Mouse (Mus musculus): ENCODE measurements around the gene Zbtb7a. TPM values are rescaled to one million over a fixed set of nuclear protein-coding genes. Genes with fewer than 3 reads are reported as not detected.
A peak's percentile ranks its signal among the peaks of the same experiment; 100 is the strongest.

The Zbtb7a gene
- polyA plus RNA-seq, 1 experiment from 2014 or later = 13.6 TPM

- peaks cover 29% of the 10 kb centered on the region for H3K4me1 ChIP-seq (ENCODE audit: control insufficient read depth, insufficient read depth, low read depth, low read length)
- no peak overlapping the region for H3K27ac ChIP-seq (ENCODE audit: low read depth, low read length)
- H3K27me3 ChIP-seq (replicated peaks; ENCODE audit: control insufficient read depth, insufficient read depth, low read length) = no peaks in the 10 kb centered on the region
- 94% methylated on average over 51 of the region's 52 CpGs for WGBS
- H3K9me3 ChIP-seq (ENCODE audit: control insufficient read depth, low read length) = no peaks in the 10 kb centered on the region
- no peak overlapping the region for H3K4me3 ChIP-seq (ENCODE audit: low read length)
- H3K36me3 ChIP-seq (ENCODE audit: control insufficient read depth, insufficient read depth, low read length) = peaks cover 44% of the 10 kb centered on the region
- ATAC-seq = no peak
- H3K9ac ChIP-seq (ENCODE audit: low read depth, low read length) = no peak overlapping the region
- no peak overlapping the region for H3K4me2 ChIP-seq (ENCODE audit: low read length)
These were observed 8.9 kb downstream of the Zbtb7a start for GRCm38 (mm10) chr10:81143845-81144437.

- Histone ChIP-seq H3K4me3 (ENCODE audit: low read length) (no peak overlapping the region), H3K9me3 (ENCODE audit: control insufficient read depth, low read length) (no peaks in the 10 kb centered on the region), H3K4me1 (ENCODE audit: control insufficient read depth, insufficient read depth, low read depth, low read length) (peaks cover 21% of the 10 kb centered on the region), H3K9ac (ENCODE audit: low read depth, low read length) (no peak overlapping the region), H3K36me3 (ENCODE audit: control insufficient read depth, insufficient read depth, low read length) (peaks cover 48% of the 10 kb centered on the region), H3K27me3 (replicated peaks; ENCODE audit: control insufficient read depth, insufficient read depth, low read length) (no peaks in the 10 kb centered on the region), H3K27ac (ENCODE audit: low read depth, low read length) (no peak overlapping the region), H3K4me2 (ENCODE audit: low read length) (no peak overlapping the region)
- 97% methylated on average over 27 of the region's 27 CpGs for WGBS
- no peak for ATAC-seq
These were observed 9.6 kb downstream of the Zbtb7a start for GRCm38 (mm10) chr10:81144667-81145066.

DNA sequence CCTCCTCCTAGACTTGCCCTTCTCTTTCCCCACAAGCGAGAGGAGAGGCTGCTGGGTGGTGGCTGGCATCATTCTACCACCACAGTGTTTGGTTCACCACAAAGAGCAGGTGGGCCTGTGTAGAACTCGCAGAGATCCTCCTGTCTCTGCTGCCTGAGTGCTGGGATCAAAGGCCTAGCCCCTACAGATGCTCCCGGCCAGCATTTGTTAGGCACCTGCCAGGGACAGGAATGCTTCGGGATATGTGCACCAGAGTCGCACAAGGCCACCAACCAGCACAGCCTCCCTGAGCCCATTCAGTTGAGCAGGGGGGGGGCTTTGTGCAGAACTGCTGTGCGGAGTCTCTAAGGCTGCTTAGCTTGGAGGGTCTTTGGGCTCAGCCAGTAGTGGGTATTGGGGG lies 10.3 kb downstream of the Zbtb7a start:
- H3K4me3 ChIP-seq (ENCODE audit: low read length) = no peak overlapping the region
- H3K36me3 ChIP-seq (ENCODE audit: control insufficient read depth, insufficient read depth, low read length) = peaks cover 53% of the 10 kb centered on the region
- 98% methylated on average over 6 of the region's 6 CpGs for WGBS
- H3K27me3 ChIP-seq (replicated peaks; ENCODE audit: control insufficient read depth, insufficient read depth, low read length) = no peaks in the 10 kb centered on the region
- peaks cover 15% of the 10 kb centered on the region for H3K4me1 ChIP-seq (ENCODE audit: control insufficient read depth, insufficient read depth, low read depth, low read length)
- no peak overlapping the region for H3K9ac ChIP-seq (ENCODE audit: low read depth, low read length)
- no peak overlapping the region for H3K4me2 ChIP-seq (ENCODE audit: low read length)
- H3K9me3 ChIP-seq (ENCODE audit: control insufficient read depth, low read length) = no peaks in the 10 kb centered on the region
- H3K27ac ChIP-seq (ENCODE audit: low read depth, low read length) = no peak overlapping the region
- ATAC-seq = no peak

DNA sequence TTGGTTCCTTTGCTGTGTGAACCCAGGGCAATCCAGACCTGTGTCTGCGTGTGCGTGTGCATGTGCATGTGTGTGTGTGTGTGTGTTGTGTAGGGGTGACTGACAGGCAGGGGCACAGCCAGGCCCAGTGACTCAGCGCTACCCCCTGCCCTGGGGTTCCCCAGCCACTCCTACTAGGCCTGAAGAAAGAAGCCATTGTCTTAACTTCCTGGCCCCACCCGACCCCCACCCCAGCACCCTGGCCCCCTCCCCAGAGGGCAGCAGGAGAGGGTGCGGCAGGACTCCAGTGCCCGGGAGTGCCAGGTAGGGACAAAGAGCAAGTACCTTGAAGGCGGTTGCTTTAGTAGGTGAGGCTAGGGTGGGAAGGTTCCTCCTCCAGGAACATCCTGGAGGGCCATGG lies 10.8 kb downstream of the Zbtb7a start:
- ATAC-seq = no peak
- H3K4me3 ChIP-seq (ENCODE audit: low read length) = no peak overlapping the region
- no peak overlapping the region for H3K9ac ChIP-seq (ENCODE audit: low read depth, low read length)
- no peak overlapping the region for H3K4me2 ChIP-seq (ENCODE audit: low read length)
- peaks cover 56% of the 10 kb centered on the region for H3K36me3 ChIP-seq (ENCODE audit: control insufficient read depth, insufficient read depth, low read length)
- H3K27me3 ChIP-seq (replicated peaks; ENCODE audit: control insufficient read depth, insufficient read depth, low read length) = no peaks in the 10 kb centered on the region
- H3K9me3 ChIP-seq (ENCODE audit: control insufficient read depth, low read length) = no peaks in the 10 kb centered on the region
- WGBS = 86% methylated on average over 7 of the region's 7 CpGs
- H3K4me1 ChIP-seq (ENCODE audit: control insufficient read depth, insufficient read depth, low read depth, low read length) = peaks cover 10% of the 10 kb centered on the region
- no peak overlapping the region for H3K27ac ChIP-seq (ENCODE audit: low read depth, low read length)

DNA sequence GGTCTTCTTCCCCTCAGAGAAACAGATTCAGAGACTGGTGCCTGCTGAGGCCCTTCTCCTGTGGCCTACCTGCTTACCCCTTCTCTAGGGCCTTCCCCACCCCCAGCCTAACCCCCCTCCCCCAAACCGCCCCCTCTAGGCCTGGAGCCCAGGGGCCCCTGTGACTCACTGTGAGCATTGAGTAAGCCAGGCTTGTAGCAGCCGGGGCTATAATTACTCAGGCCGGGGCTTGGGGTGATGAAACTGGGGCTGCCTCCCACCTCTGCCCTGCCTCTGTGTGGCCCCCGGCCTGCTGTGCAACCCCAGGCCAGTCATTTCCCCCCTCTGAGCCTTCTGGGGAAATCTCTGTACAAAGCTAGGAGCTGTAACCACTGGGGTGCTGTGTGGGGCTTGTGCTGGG lies 11.3 kb downstream of the Zbtb7a start:
- no peaks in the 10 kb centered on the region for H3K9me3 ChIP-seq (ENCODE audit: control insufficient read depth, low read length)
- no peak overlapping the region for H3K4me3 ChIP-seq (ENCODE audit: low read length)
- H3K36me3 ChIP-seq (ENCODE audit: control insufficient read depth, insufficient read depth, low read length) = peaks cover 56% of the 10 kb centered on the region
- H3K4me1 ChIP-seq (ENCODE audit: control insufficient read depth, insufficient read depth, low read depth, low read length) = peaks cover 9% of the 10 kb centered on the region
- 89% methylated on average over 4 of the region's 4 CpGs for WGBS
- no peak overlapping the region for H3K27ac ChIP-seq (ENCODE audit: low read depth, low read length)
- no peak for ATAC-seq
- H3K4me2 ChIP-seq (ENCODE audit: low read length) = no peak overlapping the region
- no peaks in the 10 kb centered on the region for H3K27me3 ChIP-seq (replicated peaks; ENCODE audit: control insufficient read depth, insufficient read depth, low read length)
- no peak overlapping the region for H3K9ac ChIP-seq (ENCODE audit: low read depth, low read length)

- WGBS = 70% methylated on average over 6 of the region's 6 CpGs
- Histone ChIP-seq H3K9ac (ENCODE audit: low read depth, low read length) (no peak overlapping the region), H3K27ac (ENCODE audit: low read depth, low read length) (no peak overlapping the region), H3K27me3 (replicated peaks; ENCODE audit: control insufficient read depth, insufficient read depth, low read length) (no peaks in the 10 kb centered on the region), H3K9me3 (ENCODE audit: control insufficient read depth, low read length) (no peaks in the 10 kb centered on the region), H3K4me1 (ENCODE audit: control insufficient read depth, insufficient read depth, low read depth, low read length) (no peaks in the 10 kb centered on the region), H3K4me3 (ENCODE audit: low read length) (no peak overlapping the region), H3K36me3 (ENCODE audit: control insufficient read depth, insufficient read depth, low read length) (peaks cover 57% of the 10 kb centered on the region), H3K4me2 (ENCODE audit: low read length) (no peak overlapping the region)
- no peak for ATAC-seq
These were observed 16.2 kb downstream of the Zbtb7a start for GRCm38 (mm10) chr10:81151261-81151660.

DNA sequence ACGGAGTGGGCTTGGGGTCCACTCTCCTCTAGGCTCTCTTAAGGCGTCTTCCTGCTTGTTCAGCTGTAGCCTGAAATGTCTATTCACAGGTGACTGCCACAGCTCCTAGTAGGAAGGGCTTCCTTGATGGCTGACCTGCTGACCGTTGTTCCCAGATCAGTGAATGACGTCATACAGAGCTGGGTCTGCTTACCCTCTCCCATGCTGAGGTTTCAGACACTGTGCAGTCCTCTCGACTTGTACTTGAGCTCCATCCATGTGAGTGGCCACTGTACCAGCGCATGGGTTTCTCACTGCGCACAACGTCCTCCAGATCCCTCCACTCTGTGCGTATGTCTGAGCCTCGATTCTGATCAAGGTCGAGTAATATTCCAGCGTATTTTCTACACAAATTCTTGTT lies 17.6 kb downstream of the Zbtb7a start:
- Histone ChIP-seq H3K27me3 (replicated peaks; ENCODE audit: control insufficient read depth, insufficient read depth, low read length) (no peaks in the 10 kb centered on the region), H3K36me3 (ENCODE audit: control insufficient read depth, insufficient read depth, low read length) (peaks cover 62% of the 10 kb centered on the region), H3K9me3 (ENCODE audit: control insufficient read depth, low read length) (no peaks in the 10 kb centered on the region), H3K4me3 (ENCODE audit: low read length) (no peak overlapping the region), H3K9ac (ENCODE audit: low read depth, low read length) (no peak overlapping the region), H3K27ac (ENCODE audit: low read depth, low read length) (0 out of 2 replicates have a peak overlapping the region, but pooled peaks have one; percentile 0), H3K4me2 (ENCODE audit: low read length) (no peak overlapping the region), H3K4me1 (ENCODE audit: control insufficient read depth, insufficient read depth, low read depth, low read length) (no peaks in the 10 kb centered on the region)
- WGBS = 76% methylated on average over 12 of the region's 12 CpGs
- ATAC-seq = no peak

DNA sequence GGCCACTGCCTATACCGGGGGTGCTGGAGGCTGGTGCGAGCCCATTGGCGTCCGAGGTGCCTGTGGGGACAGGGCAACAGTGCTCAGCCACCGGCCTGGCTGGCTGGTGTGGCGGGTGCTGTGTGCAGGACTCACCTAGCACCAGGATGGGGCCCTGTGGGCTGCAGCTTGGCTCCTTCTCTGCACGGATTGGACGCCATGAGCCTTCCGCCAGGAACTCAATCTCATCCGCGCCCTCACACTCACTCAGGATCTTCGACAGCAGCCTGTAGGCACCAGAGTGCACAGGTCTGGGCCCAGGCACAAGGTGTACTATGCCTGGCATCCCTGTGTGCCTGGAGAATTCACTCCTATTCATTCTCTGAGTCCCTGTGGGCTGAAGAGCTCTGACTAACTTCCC lies 19.3 kb downstream of the Zbtb7a start:
- Histone ChIP-seq H3K27ac (ENCODE audit: low read depth, low read length) (no peak overlapping the region), H3K9me3 (ENCODE audit: control insufficient read depth, low read length) (no peaks in the 10 kb centered on the region), H3K27me3 (replicated peaks; ENCODE audit: control insufficient read depth, insufficient read depth, low read length) (no peaks in the 10 kb centered on the region), H3K9ac (ENCODE audit: low read depth, low read length) (no peak overlapping the region), H3K36me3 (ENCODE audit: control insufficient read depth, insufficient read depth, low read length) (peaks cover 51% of the 10 kb centered on the region), H3K4me3 (ENCODE audit: low read length) (no peak overlapping the region), H3K4me2 (ENCODE audit: low read length) (no peak overlapping the region), H3K4me1 (ENCODE audit: control insufficient read depth, insufficient read depth, low read depth, low read length) (no peaks in the 10 kb centered on the region)
- no peak for ATAC-seq
- 93% methylated on average over 12 of the region's 12 CpGs for WGBS

GRCm38 (mm10) chr10:81154736-81155135 lies 19.7 kb downstream of the Zbtb7a start:
- peaks cover 47% of the 10 kb centered on the region for H3K36me3 ChIP-seq (ENCODE audit: control insufficient read depth, insufficient read depth, low read length)
- H3K27me3 ChIP-seq (replicated peaks; ENCODE audit: control insufficient read depth, insufficient read depth, low read length) = no peaks in the 10 kb centered on the region
- no peak overlapping the region for H3K27ac ChIP-seq (ENCODE audit: low read depth, low read length)
- WGBS = 85% methylated on average over 6 of the region's 6 CpGs
- H3K4me3 ChIP-seq (ENCODE audit: low read length) = no peak overlapping the region
- H3K4me2 ChIP-seq (ENCODE audit: low read length) = no peak overlapping the region
- no peak overlapping the region for H3K9ac ChIP-seq (ENCODE audit: low read depth, low read length)
- no peak for ATAC-seq
- H3K9me3 ChIP-seq (ENCODE audit: control insufficient read depth, low read length) = no peaks in the 10 kb centered on the region
- no peaks in the 10 kb centered on the region for H3K4me1 ChIP-seq (ENCODE audit: control insufficient read depth, insufficient read depth, low read depth, low read length)

Measured in hindbrain, embryonic 16.5 days (tissue).